Mouse (Mus musculus): ENCODE results near the gene Man1a.
A peak's percentile ranks its signal among the peaks of the same experiment; 100 is the strongest.

The Man1a gene

GRCm38 (mm10) chr10:54060587-54060986, 15.8 kb downstream of the Man1a start:
- no peak for DNase-seq

DNA sequence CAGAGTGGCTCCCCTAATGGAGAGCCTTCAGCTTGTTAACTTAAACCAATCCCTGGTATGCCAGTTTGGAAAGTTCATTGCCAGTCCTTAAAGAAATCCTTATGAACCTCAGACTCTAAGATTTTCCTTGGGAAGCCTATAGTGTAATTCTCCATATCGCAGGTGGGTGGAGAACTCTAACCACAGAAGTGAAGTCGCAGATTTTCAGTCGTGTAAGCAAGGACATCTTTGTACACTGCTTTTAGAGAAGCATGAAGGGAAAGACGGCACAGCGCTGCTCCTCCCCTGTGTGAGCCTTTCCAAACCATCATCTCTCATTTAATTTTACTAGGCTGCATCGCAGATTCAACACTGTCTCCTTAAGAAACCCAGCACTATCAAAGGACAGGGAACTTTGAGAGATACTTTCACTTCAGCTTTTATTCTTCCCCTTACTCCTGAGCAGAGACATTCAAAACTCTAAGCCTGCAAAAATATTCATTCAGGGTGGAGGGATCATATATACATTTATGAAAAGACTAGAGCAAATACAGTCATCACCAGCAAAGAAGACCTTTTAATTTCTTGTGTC, 16.6 kb downstream of the Man1a start:
- no peak for DNase-seq

DNA sequence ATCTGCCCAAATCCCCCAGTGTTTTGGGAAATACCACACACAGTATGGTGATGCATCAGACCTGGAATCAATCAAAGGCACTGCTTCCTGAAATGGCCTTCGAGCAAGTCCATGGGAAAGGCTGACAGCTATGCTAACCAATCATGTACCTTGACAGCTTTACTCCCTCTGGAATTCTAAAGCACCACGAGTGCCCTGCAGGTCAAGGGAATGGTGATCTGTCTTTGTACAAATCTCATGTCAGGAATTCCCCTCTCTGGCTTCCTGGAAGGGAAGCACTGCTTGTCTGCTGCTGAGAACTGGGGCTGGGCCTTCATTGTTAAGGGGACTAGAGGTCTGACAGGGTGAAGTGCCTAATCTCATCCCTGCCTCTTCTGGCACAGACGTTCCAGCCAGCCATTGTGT, 17.3 kb downstream of the Man1a start:
- no peak for DNase-seq

- no peak for DNase-seq
Measured at GRCm38 (mm10) chr10:54058657-54059056, 17.8 kb downstream of the Man1a start.

GRCm38 (mm10) chr10:54054188-54054587, 22.2 kb downstream of the Man1a start:
- no peak for DNase-seq

- no peak for DNase-seq
Measured at GRCm38 (mm10) chr10:54047885-54048284, 28.5 kb downstream of the Man1a start.

GRCm38 (mm10) chr10:54043358-54043757, 33.1 kb downstream of the Man1a start:
- DNase-seq, result no peak

- DNase-seq, result no peak
Measured at GRCm38 (mm10) chr10:54042212-54042840, 34.1 kb downstream of the Man1a start.

GRCm38 (mm10) chr10:54040261-54041165, 35.9 kb downstream of the Man1a start:
- DNase-seq, result no peak

DNA sequence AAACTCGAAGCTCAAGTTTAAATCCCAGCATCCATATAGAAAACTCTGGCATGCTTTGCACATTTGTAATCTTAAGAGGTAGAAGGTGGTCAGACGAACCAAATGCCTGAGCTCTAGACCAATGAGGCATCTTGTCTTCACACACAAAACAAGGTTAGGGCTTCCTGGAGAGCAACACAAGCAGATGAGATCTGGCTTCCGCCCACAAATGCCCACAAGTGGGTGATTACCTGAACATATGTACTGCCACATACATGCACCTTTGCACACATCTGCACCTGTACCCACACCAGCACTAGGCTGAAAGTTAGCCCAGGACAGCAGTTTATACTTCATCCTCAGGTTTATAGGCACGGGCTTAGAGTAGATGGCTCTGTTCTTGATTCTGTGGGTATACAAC, 36.7 kb downstream of the Man1a start:
- DNase-seq, result no peak

GRCm38 (mm10) chr10:54038734-54039133, 37.7 kb downstream of the Man1a start:
- DNase-seq, result no peak

DNA sequence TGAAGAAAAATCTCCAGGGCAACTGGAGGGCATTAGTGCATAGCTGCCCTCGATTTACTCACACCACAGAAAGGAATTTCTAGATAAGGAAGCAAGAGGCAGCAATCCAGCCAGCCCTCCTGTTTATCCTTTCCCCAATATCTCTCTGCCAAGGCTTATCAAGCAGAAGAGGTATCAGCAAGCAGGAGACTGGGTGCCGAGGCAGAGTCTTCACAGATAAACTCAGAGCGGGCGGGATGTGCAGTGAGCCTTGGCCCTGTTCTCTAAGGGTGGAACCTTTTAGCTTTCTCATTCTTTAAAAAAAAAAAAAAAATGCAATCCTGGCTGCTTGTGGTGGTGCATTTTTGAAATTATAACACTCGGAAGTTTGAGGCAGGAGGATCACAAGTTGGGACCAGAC, 38.2 kb downstream of the Man1a start:
- DNase-seq, result no peak

- no peak for DNase-seq
Measured at GRCm38 (mm10) chr10:54037348-54038010, 38.9 kb downstream of the Man1a start.

DNA sequence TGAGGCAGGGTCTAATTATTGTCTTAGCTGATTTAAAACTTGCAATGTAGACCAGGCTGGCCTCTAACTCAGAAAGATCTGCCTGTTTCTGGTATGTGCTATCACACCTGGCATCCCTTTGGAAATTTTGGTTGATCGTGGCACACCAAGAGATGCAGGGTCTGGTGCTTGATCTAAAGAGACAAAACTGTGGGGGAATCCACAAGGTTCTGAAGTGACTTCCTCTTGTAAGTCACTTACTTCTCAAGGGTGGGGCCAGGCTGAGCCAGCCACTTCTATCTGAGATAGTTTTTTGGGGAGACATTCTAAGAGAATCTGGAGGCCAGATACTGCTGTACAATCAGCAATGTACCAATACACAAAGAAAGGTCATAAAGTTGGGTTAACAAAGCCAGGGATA, 40.8 kb downstream of the Man1a start:
- DNase-seq, result no peak

- DNase-seq, result no peak
Measured at GRCm38 (mm10) chr10:54034779-54035178, 41.6 kb downstream of the Man1a start.

GRCm38 (mm10) chr10:54032316-54033092, 43.9 kb downstream of the Man1a start:
- DNase-seq, result peak in 1 of 2 experiments; percentile 26

DNA sequence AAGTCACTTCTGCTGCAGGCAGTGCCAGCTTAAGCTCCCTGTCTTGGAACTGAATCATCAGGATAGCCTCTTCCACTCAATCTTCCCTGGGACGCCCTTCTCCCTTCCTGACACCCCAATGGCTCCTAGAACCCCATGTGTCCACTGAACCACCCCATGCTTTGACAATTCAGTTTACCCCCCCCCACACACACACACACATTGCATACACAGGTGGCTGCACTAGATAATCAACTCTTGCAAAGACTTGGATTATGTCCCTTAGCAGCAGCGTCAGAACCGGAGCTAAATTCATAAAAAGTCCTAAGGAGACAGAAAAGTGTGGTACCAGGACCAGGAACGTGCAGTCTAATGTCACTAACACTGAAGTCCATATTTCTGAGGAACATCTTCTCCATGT, 47.5 kb downstream of the Man1a start:
- no peak for DNase-seq

DNA sequence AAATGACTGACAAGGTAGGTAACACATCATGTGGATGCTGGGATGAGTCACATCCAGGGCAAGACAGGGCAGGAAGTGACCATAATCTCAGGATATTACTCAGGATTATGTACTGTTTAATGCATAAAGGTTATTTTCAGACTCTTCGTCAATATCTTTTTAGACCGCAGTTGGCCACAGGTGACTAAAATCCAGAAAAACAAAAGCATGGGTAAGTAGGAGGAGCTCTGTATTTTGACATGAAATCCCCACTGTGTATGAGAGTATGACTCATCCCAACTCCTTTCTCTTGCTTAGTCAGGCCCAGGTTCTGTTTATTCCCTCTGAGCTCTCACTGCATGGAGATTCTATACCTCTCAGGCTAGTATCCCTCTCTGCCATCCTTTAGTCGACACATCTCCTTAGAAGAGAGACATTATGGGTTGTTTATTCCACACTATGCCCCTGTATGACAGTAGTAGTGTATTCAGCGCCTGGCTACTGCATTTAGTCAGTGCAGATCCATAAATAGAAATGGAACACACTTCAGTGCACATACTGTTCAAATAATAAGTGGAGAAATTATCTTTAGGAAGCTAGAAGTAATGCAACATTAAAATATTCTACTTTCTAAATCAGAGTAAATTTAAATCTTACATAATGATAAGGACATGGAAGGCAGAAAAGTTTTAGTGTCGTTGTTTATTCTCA, 49.5 kb downstream of the Man1a start:
- DNase-seq, result no peak

DNA sequence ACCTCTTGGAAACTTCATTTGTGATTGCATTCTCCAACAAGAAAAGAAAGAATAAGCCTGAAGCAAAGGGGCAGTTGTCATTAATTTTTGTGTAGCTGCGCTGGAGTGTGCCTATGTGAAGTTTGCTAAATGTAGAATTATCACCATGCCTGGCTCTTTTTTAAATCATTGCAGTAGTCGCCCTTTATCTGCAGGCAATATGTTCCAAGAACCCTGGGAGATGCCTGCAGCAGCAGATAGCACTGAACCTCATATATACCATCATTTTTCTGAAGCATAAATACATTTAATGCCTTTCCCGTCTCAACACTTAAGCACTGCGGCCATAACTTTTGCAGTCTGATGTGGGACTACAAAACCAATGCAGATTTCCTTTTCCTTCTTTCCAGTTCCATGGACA, 50.3 kb downstream of the Man1a start:
- no peak for DNase-seq

- no peak for DNase-seq
Measured at GRCm38 (mm10) chr10:54017904-54018454, 58.4 kb downstream of the Man1a start.

DNA sequence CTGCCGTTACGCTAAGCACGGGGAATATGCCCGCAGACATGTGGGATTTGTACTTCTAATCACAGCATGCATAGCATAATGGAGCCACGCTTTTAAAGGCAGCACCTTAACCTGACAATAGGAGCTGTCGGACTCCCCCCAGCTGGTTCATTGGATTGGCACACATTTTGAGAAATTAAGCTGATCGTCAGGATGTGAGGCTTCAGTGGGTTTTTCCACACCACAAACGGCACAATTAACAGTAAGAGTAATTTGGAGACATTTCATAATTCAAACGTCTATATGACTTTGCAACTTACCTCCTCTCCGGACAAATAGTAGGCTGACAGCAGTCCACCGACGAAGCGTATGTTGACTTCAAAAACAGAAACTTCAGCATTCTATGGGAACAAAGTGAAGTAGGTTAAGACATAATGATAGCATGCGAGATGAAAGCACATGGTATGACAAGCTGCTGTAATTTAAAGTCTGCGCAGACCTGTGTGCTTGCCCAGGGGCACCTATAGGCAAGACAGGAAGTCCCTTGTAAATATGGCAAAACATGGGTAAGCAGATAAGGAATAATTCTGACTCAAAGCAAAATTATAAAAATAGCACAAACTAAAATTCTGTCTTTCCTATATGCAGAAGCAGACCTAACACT, 62.2 kb downstream of the Man1a start:
- no peak for DNase-seq

Measured in cerebellum, postnatal 25 days (tissue).